11 mouse cellular contexts compared by ENCODE assay signal in genomic region chr4:126204016-126204415, GRCm38 (mm10). TPM values are rescaled to one million over a fixed set of nuclear protein-coding genes. Genes with fewer than 3 reads are reported as not detected.
A peak's percentile ranks its signal among the peaks of the same experiment; 100 is the strongest.
DNase-seq lines count a peak whose midpoint lies in the region; ATAC-seq and TF ChIP-seq lines count a peak whose summit lies in the region.
"Had no signal": no experiment of that assay in that cellular context is flagged by ENCODE, and none has a peak within 500 bp of the region (broad histone marks: within the 10 kb centered on the region; RNA-seq: fewer than 3 reads in every experiment).

No protein-coding gene starts in this region.

- WGBS in heart, embryonic 11.5 days (ENCODE audit: insufficient replicate concordance), result 80% methylated on average over 8 of the region's 8 CpGs
- WGBS in lung, embryonic 14.5 days, result 81% methylated on average over 8 of the region's 8 CpGs
- 88% methylated on average over 8 of the region's 8 CpGs for WGBS in liver, embryonic 16.5 days (ENCODE audit: insufficient replicate concordance)

- no peaks in the 10 kb centered on the region for H3K27me3 ChIP-seq in heart, embryonic 11.5 days (ENCODE audit: control insufficient read depth, insufficient read depth, low read length)
- H3K27me3 ChIP-seq in lung, embryonic 14.5 days (ENCODE audit: insufficient read depth, low read length), result no peaks in the 10 kb centered on the region
- no peaks in the 10 kb centered on the region for H3K27me3 ChIP-seq in liver, embryonic 16.5 days (ENCODE audit: control insufficient read depth, insufficient read depth, low read depth, low read length)

- H3K4me1 ChIP-seq in heart, embryonic 11.5 days (ENCODE audit: control insufficient read depth, insufficient read depth, low read length), result peaks cover 18% of the 10 kb centered on the region
- H3K4me1 ChIP-seq in lung, embryonic 14.5 days (ENCODE audit: insufficient read depth), result peaks cover 11% of the 10 kb centered on the region
- peaks cover 47% of the 10 kb centered on the region for H3K4me1 ChIP-seq in liver, embryonic 16.5 days (ENCODE audit: control insufficient read depth, low read depth, low read length)

- H3K9me3 ChIP-seq in heart, embryonic 11.5 days (replicated peaks; ENCODE audit: control insufficient read depth, low read length), result no peaks in the 10 kb centered on the region
- no peaks in the 10 kb centered on the region for H3K9me3 ChIP-seq in lung, embryonic 14.5 days (ENCODE audit: low read depth, low read length)
- no peaks in the 10 kb centered on the region for H3K9me3 ChIP-seq in liver, embryonic 16.5 days (replicated peaks; ENCODE audit: control insufficient read depth, low read length)

- TF ChIP-seq CTCF in lung, embryonic 14.5 days (IDR thresholded peaks at IDR 0.05; ENCODE audit: low read depth), result no peak

- ATAC-seq in heart, embryonic 11.5 days (replicated peaks; ENCODE audit: insufficient number of reproducible peaks, low FRiP score, low TSS enrichment), result no peak
- no peak for ATAC-seq in lung, embryonic 14.5 days (ENCODE audit: insufficient read depth)
- ATAC-seq in liver, embryonic 16.5 days (ENCODE audit: low read depth), result no peak
- no peak for ATAC-seq in erythroid progenitor cell, adult 5-6 weeks (replicated peaks; ENCODE audit: low FRiP score, poor library complexity, severe bottlenecking)

- DNase-seq in heart, postnatal 14 days, result no peak
- DNase-seq in lung, embryonic 14.5 days, result no peak
- DNase-seq in lung, postnatal 14 days, result no peak
- peak; percentile 87 for DNase-seq in ZHBTc4 (ENCODE audit: low read depth, low spot score)
- no peak for DNase-seq in embryo, embryonic 10 days (ENCODE audit: low spot score)
- DNase-seq: kidney, adult 2 months; right cerebral cortex, postnatal 25 days; thymus, postnatal 4 days had no signal

- no peaks in the 10 kb centered on the region for H3K36me3 ChIP-seq in heart, embryonic 11.5 days (ENCODE audit: control insufficient read depth, insufficient read depth, low read length)
- H3K36me3 ChIP-seq in lung, embryonic 14.5 days (ENCODE audit: insufficient read depth), result peaks cover 11% of the 10 kb centered on the region; the same call in 1 of the 2 replicates
- no peaks in the 10 kb centered on the region for H3K36me3 ChIP-seq in liver, embryonic 16.5 days (ENCODE audit: control insufficient read depth, insufficient read depth)

- H3K4me3 ChIP-seq in heart, embryonic 11.5 days (ENCODE audit: low read depth, low read length), result no peak overlapping the region
- no peak overlapping the region for H3K4me3 ChIP-seq in lung, embryonic 14.5 days (ENCODE audit: low read depth, low read length)
- no peak overlapping the region for H3K4me3 ChIP-seq in liver, embryonic 16.5 days (ENCODE audit: low read depth, low read length)

- 0 out of 2 replicates have a peak overlapping the region, but pooled peaks have one; percentile 28 for H3K9ac ChIP-seq in heart, embryonic 11.5 days (ENCODE audit: low read depth, low read length)
- no peak overlapping the region for H3K9ac ChIP-seq in lung, embryonic 14.5 days
- H3K9ac ChIP-seq in liver, embryonic 16.5 days (ENCODE audit: low read depth, low read length), result no peak overlapping the region

- no peak overlapping the region; the same call in 1 of the 2 replicates for H3K27ac ChIP-seq in heart, embryonic 11.5 days (ENCODE audit: low read depth, low read length)
- H3K27ac ChIP-seq in lung, embryonic 14.5 days (ENCODE audit: low read depth), result 0 out of 2 replicates have a peak overlapping the region, but pooled peaks have one; percentile 98
- H3K27ac ChIP-seq in liver, embryonic 16.5 days (ENCODE audit: low read length), result peak overlapping the region; percentile 95

- intact Hi-C loops in heart, postnatal 14 days (cut with DNase I), result no loop called here

- H3K4me2 ChIP-seq in heart, embryonic 11.5 days, result peak overlapping the region; percentile 24; the same call in 1 of the 2 replicates
- no peak overlapping the region for H3K4me2 ChIP-seq in lung, embryonic 14.5 days
- H3K4me2 ChIP-seq in liver, embryonic 16.5 days (ENCODE audit: low read depth, low read length), result no peak overlapping the region

RNA-seq across cellular contexts. Expression of gene Thrap3, which starts 1.5 kb away (rescaled TPM):
- polyA plus RNA-seq in heart, embryonic 11.5 days (2014; fragmentation: Nextera tagmentation; extraction: Ambion mirVana), result 131 and 155 TPM in 2 replicates
- 100 to 1,000 TPM; 130 to 144 TPM for total RNA-seq in heart, postnatal 14 days (2021)
- 262 and 268 TPM in 2 replicates for polyA plus RNA-seq in lung, embryonic 14.5 days (2014; fragmentation: Nextera tagmentation; extraction: Ambion mirVana)
- 78.1 and 78.4 TPM in 2 replicates for polyA plus RNA-seq in liver, embryonic 16.5 days (2015; fragmentation: Nextera tagmentation; extraction: Ambion mirVana)
- 169 and 213 TPM in 2 replicates for total RNA-seq in erythroid progenitor cell, adult 5-6 weeks (2015; ENCODE audit: low replicate concordance)
- 298 and 354 TPM in 2 replicates for total RNA-seq in erythroid progenitor cell, adult 5-6 weeks (2017; ENCODE audit: low replicate concordance)

RNA-seq across cellular contexts. Expression of gene Sh3d21, which starts 40.7 kb away (rescaled TPM):
- polyA plus RNA-seq in heart, embryonic 11.5 days (2014; fragmentation: Nextera tagmentation; extraction: Ambion mirVana), result 2.7 and 3.1 TPM in 2 replicates
- total RNA-seq in heart, postnatal 14 days (2021), result 1 to 10 TPM; 3.0 to 3.1 TPM
- polyA plus RNA-seq in lung, embryonic 14.5 days (2014; fragmentation: Nextera tagmentation; extraction: Ambion mirVana), result 5.7 and 7.0 TPM in 2 replicates
- polyA plus RNA-seq in liver, embryonic 16.5 days (2015; fragmentation: Nextera tagmentation; extraction: Ambion mirVana), result 1.1 and 1.4 TPM in 2 replicates
- total RNA-seq in erythroid progenitor cell, adult 5-6 weeks (2015; ENCODE audit: low replicate concordance), result 1.8 TPM in 1 of 2 replicates, not detected in the other
- total RNA-seq in erythroid progenitor cell, adult 5-6 weeks (2017; ENCODE audit: low replicate concordance), result 0.90 TPM in 1 of 2 replicates, not detected in the other

RNA-seq across cellular contexts. Expression of gene Map7d1, which starts 52.1 kb away (rescaled TPM):
- 37.0 and 44.6 TPM in 2 replicates for polyA plus RNA-seq in heart, embryonic 11.5 days (2014; fragmentation: Nextera tagmentation; extraction: Ambion mirVana)
- total RNA-seq in heart, postnatal 14 days (2021), result 100 to 1,000 TPM; 242 to 246 TPM
- 50.7 and 61.1 TPM in 2 replicates for polyA plus RNA-seq in lung, embryonic 14.5 days (2014; fragmentation: Nextera tagmentation; extraction: Ambion mirVana)
- polyA plus RNA-seq in liver, embryonic 16.5 days (2015; fragmentation: Nextera tagmentation; extraction: Ambion mirVana), result 4.6 and 5.8 TPM in 2 replicates
- total RNA-seq in erythroid progenitor cell, adult 5-6 weeks (2015; ENCODE audit: low replicate concordance), result 6.7 and 12.3 TPM in 2 replicates
- 6.3 and 8.2 TPM in 2 replicates for total RNA-seq in erythroid progenitor cell, adult 5-6 weeks (2017; ENCODE audit: low replicate concordance)

RNA-seq across cellular contexts. Expression of gene Eva1b, which starts 56.5 kb away (rescaled TPM):
- 31.9 and 33.5 TPM in 2 replicates for polyA plus RNA-seq in heart, embryonic 11.5 days (2014; fragmentation: Nextera tagmentation; extraction: Ambion mirVana)
- total RNA-seq in heart, postnatal 14 days (2021), result 10 to 100 TPM; 23.3 to 24.9 TPM
- polyA plus RNA-seq in lung, embryonic 14.5 days (2014; fragmentation: Nextera tagmentation; extraction: Ambion mirVana), result 92.6 and 97.8 TPM in 2 replicates
- 11.6 and 13.0 TPM in 2 replicates for polyA plus RNA-seq in liver, embryonic 16.5 days (2015; fragmentation: Nextera tagmentation; extraction: Ambion mirVana)
- not detected in 2 replicates for total RNA-seq in erythroid progenitor cell, adult 5-6 weeks (2015; ENCODE audit: low replicate concordance)
- total RNA-seq in erythroid progenitor cell, adult 5-6 weeks (2017; ENCODE audit: low replicate concordance), result 0.51 TPM in 1 of 2 replicates, not detected in the other

RNA-seq across cellular contexts. Expression of gene Trappc3, which starts 58.1 kb away (rescaled TPM):
- 11.0 and 28.0 TPM in 2 replicates for polyA plus RNA-seq in heart, embryonic 11.5 days (2014; fragmentation: Nextera tagmentation; extraction: Ambion mirVana)
- total RNA-seq in heart, postnatal 14 days (2021), result 10 to 100 TPM; 45.6 to 49.3 TPM
- polyA plus RNA-seq in lung, embryonic 14.5 days (2014; fragmentation: Nextera tagmentation; extraction: Ambion mirVana), result 26.7 and 28.9 TPM in 2 replicates
- 29.3 and 32.4 TPM in 2 replicates for polyA plus RNA-seq in liver, embryonic 16.5 days (2015; fragmentation: Nextera tagmentation; extraction: Ambion mirVana)
- total RNA-seq in erythroid progenitor cell, adult 5-6 weeks (2015; ENCODE audit: low replicate concordance), result 10.9 and 22.3 TPM in 2 replicates
- 9.2 and 10.8 TPM in 2 replicates for total RNA-seq in erythroid progenitor cell, adult 5-6 weeks (2017; ENCODE audit: low replicate concordance)
